ENCODE assay signal across 8 mouse cellular contexts in genomic region chr14:8300281-8300680, GRCm38 (mm10). TPM values are rescaled to one million over a fixed set of nuclear protein-coding genes. Genes with fewer than 3 reads are reported as not detected.
DNase-seq lines count a peak whose midpoint lies in the region; TF ChIP-seq lines count a peak whose summit lies in the region.
"Had no signal": no experiment of that assay in that cellular context is flagged by ENCODE, and none has a peak within 500 bp of the region (broad histone marks: within the 10 kb centered on the region; RNA-seq: fewer than 3 reads in every experiment).

No protein-coding gene starts in this region.

- no peak overlapping the region for H3K27ac ChIP-seq in cerebellum, adult 2 months (ENCODE audit: insufficient read depth, low read length)
- no peak overlapping the region for H3K27ac ChIP-seq in olfactory bulb, adult 2 months (ENCODE audit: insufficient read depth, low read depth, low read length)

- no peaks in the 10 kb centered on the region for H3K27me3 ChIP-seq in cerebellum, adult 2 months (ENCODE audit: control insufficient read depth, insufficient read depth, low read length)

- DNase-seq in ovary, postnatal 14 days (ENCODE audit: low spot score), result peak; percentile 43
- no peak for DNase-seq in ovary, adult 18-20 months (ENCODE audit: low spot score)
- peak; percentile 80 for DNase-seq in R1 (ENCODE audit: low read depth, low spot score)
- peak; percentile 56 to 68 for DNase-seq in cerebellum, adult 2 months
- peak; percentile 61 for DNase-seq in forelimb bud, embryonic 11.5 days (ENCODE audit: low read depth, low spot score)
- peak; percentile 52 to 68 for DNase-seq in layer of hippocampus, postnatal 10 days (ENCODE audit: low spot score in 2 of 2)

- 28% methylated on average over 8 of the region's 8 CpGs for WGBS in cerebellum, adult 2 months
- 41% methylated on average over 8 of the region's 8 CpGs for WGBS in olfactory bulb, adult 2 months

- peak; percentile 72 for TF ChIP-seq CTCF in cerebellum, adult 2 months (IDR thresholded peaks at IDR 0.05; ENCODE audit: borderline replicate concordance, insufficient read depth, low read depth, low read length)
- TF ChIP-seq CTCF in olfactory bulb, adult 2 months (IDR thresholded peaks at IDR 0.05; ENCODE audit: insufficient read depth, low read depth, low read length), result peak; percentile 34; the same call in 1 of the 2 replicates

- TF ChIP-seq POLR2A in cerebellum, adult 2 months (IDR thresholded peaks at IDR 0.05; ENCODE audit: borderline replicate concordance, insufficient read depth, low read length), result no peak
- TF ChIP-seq POLR2A in olfactory bulb, adult 2 months (IDR thresholded peaks at IDR 0.05; ENCODE audit: insufficient read depth, low read depth, low read length), result no peak

- H3K4me3 ChIP-seq in cerebellum, adult 2 months (replicated peaks; ENCODE audit: insufficient read depth, low read depth, low read length), result no peak overlapping the region
- no peak overlapping the region for H3K4me3 ChIP-seq in olfactory bulb, adult 2 months (ENCODE audit: insufficient read depth, low read depth, low read length)

- no peaks in the 10 kb centered on the region for H3K4me1 ChIP-seq in cerebellum, adult 2 months (ENCODE audit: control insufficient read depth, insufficient read depth, low read length)
- H3K4me1 ChIP-seq in olfactory bulb, adult 2 months (ENCODE audit: control insufficient read depth, insufficient read depth, low read length), result no peaks in the 10 kb centered on the region

RNA-seq across cellular contexts. Expression of gene Fam107a, which starts 17.5 kb away (rescaled TPM):
- 351 and 468 TPM in 2 replicates for polyA plus RNA-seq in cerebellum, adult 2 months (2012; rRNA removed)
- 100 to 1,000 TPM in 1 of 2 experiments, 10 to 100 TPM in 1; 80.4 to 105 TPM for total RNA-seq in layer of hippocampus, postnatal 10 days (2021)
- polyA plus RNA-seq in olfactory bulb, adult 2 months (2012; ENCODE audit: insufficient read depth, insufficient read length, low replicate concordance, missing spikeins), result 155 TPM in 1 of 2 replicates, not detected in the other
- total RNA-seq: neutrophil, adult 5-6 weeks had no signal

RNA-seq across cellular contexts. Expression of gene Acox2, which starts 41.1 kb away (rescaled TPM):
- 0.41 and 0.55 TPM in 2 replicates for polyA plus RNA-seq in cerebellum, adult 2 months (2012; rRNA removed)
- total RNA-seq in layer of hippocampus, postnatal 10 days (2021), result under 1 TPM; 0.49 to 0.50 TPM
- polyA plus RNA-seq in olfactory bulb, adult 2 months (2012; ENCODE audit: insufficient read depth, insufficient read length, low replicate concordance, missing spikeins), result not detected in 2 replicates
- total RNA-seq: neutrophil, adult 5-6 weeks had no signal
